Mouse (Mus musculus) v-Abl transformed pro-B cells (cell line): ENCODE measurements at regions not wholly inside any gene's neighbourhood (a gene's known extent, or its start where the extent isn't known, plus 50 kb on each side); places are given as distances from the start of the nearest gene placed in this dataset.

ENCODE experiments used
- in situ Hi-C, 2 experiments: fragments of 400-800 bp; cut with MboI; formaldehyde crosslinking; loops; one replicate each; pipeline ENCODE4 v1.15.1; 2025; ENCODE audit not compliant: unreplicated experiment in 2 of 2

- in situ Hi-C loops, result no loop called here
Observed at GRCm38 (mm10) chr9:74342176-74342575, 232.0 kb downstream of the Wdr72 start.

DNA sequence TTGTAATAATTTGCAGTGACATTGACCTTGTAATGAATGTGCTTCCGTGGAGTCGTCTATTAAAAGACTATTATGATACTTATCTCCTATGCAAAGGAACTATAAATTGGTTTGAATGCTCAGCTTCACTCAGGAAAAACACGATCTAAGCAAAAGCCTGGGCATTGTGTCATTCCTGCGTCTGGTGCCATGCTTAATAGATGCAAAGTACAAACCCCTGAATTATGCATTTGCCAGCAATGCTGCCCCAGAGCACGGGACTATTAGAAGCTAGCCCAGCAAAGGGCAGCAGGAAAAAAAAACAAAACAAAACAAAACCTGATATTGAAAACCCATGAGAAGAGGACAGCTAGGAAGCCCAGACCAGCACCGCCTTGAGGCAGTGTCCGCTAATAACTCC, 234.9 kb downstream of the Wdr72 start:
- in situ Hi-C loops, result no loop called here

- in situ Hi-C loops, result no loop called here
Observed at GRCm38 (mm10) chr9:74348776-74349175, 238.6 kb downstream of the Wdr72 start.

- in situ Hi-C loops, result no loop called here
Observed at GRCm38 (mm10) chr9:74365930-74366438, 255.8 kb downstream of the Wdr72 start.

GRCm38 (mm10) chr9:74376191-74376590, 266.0 kb downstream of the Wdr72 start:
- in situ Hi-C loops, result no loop called here

DNA sequence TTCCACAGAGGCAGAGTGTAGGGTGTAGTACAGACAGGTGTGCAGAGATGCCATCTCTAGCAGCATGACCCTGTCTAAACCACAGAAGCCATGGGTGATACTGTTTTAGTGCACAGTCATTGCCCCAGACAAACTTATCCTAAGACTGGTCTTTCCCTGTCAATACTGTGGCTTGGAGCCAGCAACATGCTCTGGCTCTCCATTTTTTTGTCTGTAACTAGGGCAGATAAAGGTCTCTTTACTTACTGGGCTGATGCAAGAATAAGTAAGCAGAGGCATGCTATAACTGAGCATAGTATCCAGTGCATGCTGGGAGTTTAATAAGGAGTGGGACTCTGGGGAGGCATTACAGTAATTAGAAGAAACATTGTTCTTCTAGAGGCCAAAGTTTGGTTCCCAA, 267.0 kb downstream of the Wdr72 start:
- in situ Hi-C loops, result no loop called here

- in situ Hi-C loops, result no loop called here
Observed at GRCm38 (mm10) chr9:74384206-74384896, 274.2 kb downstream of the Wdr72 start.

DNA sequence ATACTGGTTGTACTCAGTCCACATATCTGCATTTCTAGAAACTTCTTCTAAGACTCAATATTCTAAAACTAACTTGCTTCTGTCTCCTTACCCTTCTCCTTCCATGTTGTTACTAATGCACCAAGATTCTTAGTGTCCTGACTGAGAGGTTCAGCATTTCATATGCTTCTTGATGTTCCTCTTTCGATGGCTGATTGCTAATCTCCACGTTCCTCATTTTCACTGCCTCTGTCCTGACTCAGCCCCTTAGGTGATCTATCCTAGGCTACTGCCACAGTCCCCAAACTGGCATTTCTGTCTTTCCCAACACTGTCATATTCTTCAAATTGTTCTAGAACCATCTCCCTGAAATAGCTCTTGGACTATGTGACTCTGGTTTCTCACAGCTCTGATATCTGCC, 315.4 kb downstream of the Wdr72 start:
- in situ Hi-C loops, result no loop called here

DNA sequence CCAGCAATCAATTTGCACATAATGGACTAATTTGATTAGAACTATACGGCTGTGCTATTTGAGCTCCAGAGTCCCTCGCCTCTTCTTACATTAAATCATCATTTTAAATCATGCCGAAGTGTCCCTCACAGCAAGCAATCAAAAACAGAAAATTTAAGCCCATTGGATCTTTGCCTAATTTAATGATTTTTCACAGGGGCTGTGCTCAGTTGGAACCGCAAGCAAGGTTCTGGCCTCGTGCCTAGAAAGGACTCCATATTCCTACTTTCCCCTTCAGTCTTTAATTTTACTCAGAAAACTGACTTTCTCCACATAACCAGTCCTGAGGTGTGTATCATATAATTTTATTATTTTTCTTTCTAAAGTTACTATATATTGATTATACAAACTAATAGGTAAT, 339.8 kb downstream of the Wdr72 start:
- in situ Hi-C loops, result no loop called here

GRCm38 (mm10) chr9:74461084-74461483, 350.9 kb downstream of the Wdr72 start:
- in situ Hi-C loops, result no loop called here

GRCm38 (mm10) chr9:74476830-74477229, 366.7 kb downstream of the Wdr72 start:
- in situ Hi-C loops, result no loop called here

- in situ Hi-C loops, result no loop called here
Observed at GRCm38 (mm10) chr9:74479273-74479672, 369.1 kb downstream of the Wdr72 start.

GRCm38 (mm10) chr9:74513887-74514286, 347.8 kb upstream of the Onecut1 start:
- in situ Hi-C loops, result no loop called here

GRCm38 (mm10) chr9:74528550-74528949, 333.2 kb upstream of the Onecut1 start:
- in situ Hi-C loops, result no loop called here

GRCm38 (mm10) chr9:74530317-74530716, 331.4 kb upstream of the Onecut1 start:
- in situ Hi-C loops, result no loop called here

GRCm38 (mm10) chr9:74530748-74531147, 331.0 kb upstream of the Onecut1 start:
- in situ Hi-C loops, result no loop called here

- in situ Hi-C loops, result no loop called here
Observed at GRCm38 (mm10) chr9:74531986-74532385, 329.7 kb upstream of the Onecut1 start.

- in situ Hi-C loops, result no loop called here
Observed at GRCm38 (mm10) chr9:74534976-74535375, 326.7 kb upstream of the Onecut1 start.

DNA sequence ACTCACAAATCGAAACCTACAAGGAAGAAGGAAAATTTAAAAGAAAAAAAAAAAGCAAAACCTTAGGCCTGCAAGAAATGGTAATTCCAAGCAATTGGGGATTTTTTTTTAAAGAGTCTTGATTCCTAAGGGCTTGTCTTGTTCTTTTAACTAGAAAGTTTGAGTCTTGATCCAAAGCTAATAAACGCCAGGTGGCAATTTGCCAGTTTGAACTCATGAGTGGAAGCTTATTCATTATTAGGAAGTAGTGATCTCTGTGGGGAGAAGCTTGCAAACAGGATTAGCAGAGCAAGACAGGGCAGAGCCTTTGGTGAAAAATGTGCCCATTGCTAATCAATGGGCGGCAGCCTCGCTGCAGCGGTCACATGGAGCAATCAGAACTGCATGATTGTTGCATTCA, 305.6 kb upstream of the Onecut1 start:
- in situ Hi-C loops, result no loop called here

GRCm38 (mm10) chr9:74592757-74593156, 269.0 kb upstream of the Onecut1 start:
- in situ Hi-C loops, result no loop called here

- in situ Hi-C loops, result no loop called here
Observed at GRCm38 (mm10) chr9:74593970-74594369, 267.8 kb upstream of the Onecut1 start.

DNA sequence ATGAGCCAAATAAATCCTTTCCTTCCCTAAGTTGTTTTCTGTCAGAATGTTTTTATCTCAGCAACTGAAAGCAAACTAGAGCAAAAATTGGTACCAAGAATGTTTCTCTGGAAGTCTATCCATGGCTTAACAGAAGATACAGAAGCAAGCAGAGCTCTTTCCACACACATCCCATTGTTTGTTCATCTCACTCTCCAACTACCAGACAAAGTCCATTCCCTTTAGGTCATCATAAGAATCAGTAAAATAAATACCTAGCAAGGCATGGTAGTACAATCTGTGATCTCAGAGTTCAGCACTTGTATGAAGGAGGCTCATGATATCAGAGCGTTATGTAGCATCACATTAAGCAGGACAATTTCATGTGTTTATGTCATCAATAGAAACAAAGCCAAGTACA, 257.3 kb upstream of the Onecut1 start:
- in situ Hi-C loops, result no loop called here

- in situ Hi-C loops, result no loop called here
Observed at GRCm38 (mm10) chr9:74621957-74622356, 239.8 kb upstream of the Onecut1 start.
